Mouse (Mus musculus) olfactory bulb, adult 2 months (tissue): Measurements from ENCODE around the gene Tubgcp6.

ENCODE experiments used
- CTCF ChIP-seq: fragments of 200-500 bp; IDR thresholded peaks from 2 replicates; pipeline ENCODE4 v1.5.1; 2012; ENCODE audit warnings: low read depth, mild to moderate bottlenecking, low read length, moderate library complexity; ENCODE audit not compliant: insufficient read depth
- POLR2A ChIP-seq: fragments of 200-500 bp; IDR thresholded peaks from 2 replicates; pipeline ENCODE4 v1.6.1; 2012; ENCODE audit warnings: mild to moderate bottlenecking, low read depth, low read length, moderate library complexity; ENCODE audit not compliant: insufficient read depth

DNA sequence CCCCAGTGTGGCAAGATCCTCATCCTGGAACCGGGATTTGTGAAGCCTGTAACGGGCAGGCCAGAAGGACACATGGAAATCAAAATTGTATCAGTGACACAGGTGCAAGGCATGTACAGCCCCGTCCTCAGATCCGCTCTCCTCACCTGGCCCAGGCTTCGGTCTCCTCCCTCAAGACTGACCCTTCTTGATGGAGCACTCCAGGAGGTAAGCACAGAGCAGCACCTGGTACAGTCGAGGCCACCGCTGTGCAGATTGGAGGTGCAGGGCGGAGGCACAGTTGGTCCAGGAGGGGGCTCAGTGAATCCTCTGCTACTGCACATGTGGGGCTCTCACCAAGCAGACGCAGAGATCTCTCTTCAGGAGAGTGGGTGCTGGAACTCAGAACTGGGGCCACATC is 2.4 kb upstream of the Tubgcp6 start:
- TF ChIP-seq CTCF (no peak), POLR2A (no peak)
